Mouse (Mus musculus) testis, adult 2 months (tissue): ENCODE results near the gene Srgap1. TPM values are rescaled to one million over a fixed set of nuclear protein-coding genes. Genes with fewer than 3 reads are reported as not detected.

Experiments used
- H3K27ac ChIP-seq: fragments of 200-500 bp; 2 replicates; pipeline ENCODE4 v1.5.1; 2012; ENCODE audit warnings: low read depth, low read length; ENCODE audit not compliant: control insufficient read depth, insufficient read depth
- H3K27me3 ChIP-seq: fragments of 200-500 bp; 2 replicates; pipeline ENCODE4 v1.6.1; 2012; ENCODE audit warnings: mild to moderate bottlenecking, low read length, moderate library complexity; ENCODE audit not compliant: control insufficient read depth, insufficient read depth
- H3K36me3 ChIP-seq: fragments of 200-500 bp; 2 replicates; pipeline ENCODE4 v1.6.1; 2012; ENCODE audit warnings: mild to moderate bottlenecking, low read length; ENCODE audit not compliant: control insufficient read depth, insufficient read depth
- H3K4me1 ChIP-seq: fragments of 200-500 bp; 2 replicates; pipeline ENCODE4 v1.6.1; 2012; ENCODE audit warnings: low read length; ENCODE audit not compliant: control insufficient read depth, insufficient read depth
- H3K4me3 ChIP-seq: fragments of 200-500 bp; 2 replicates; pipeline ENCODE4 v1.5.1; 2012; ENCODE audit warnings: low read depth, mild to moderate bottlenecking, low read length, moderate library complexity, mixed read lengths; ENCODE audit not compliant: control insufficient read depth
- CTCF ChIP-seq: fragments of 200-500 bp; IDR thresholded peaks from 2 replicates; pipeline ENCODE4 v1.5.1; 2012; ENCODE audit warnings: low read depth, mild to moderate bottlenecking, inconsistent platforms, low read length, moderate library complexity; ENCODE audit not compliant: control insufficient read depth, insufficient read depth, insufficient replicate concordance
- POLR2A ChIP-seq: fragments of 200-500 bp; IDR thresholded peaks from 2 replicates; pipeline ENCODE4 v1.6.1; 2012; ENCODE audit warnings: low read depth, mild to moderate bottlenecking, inconsistent platforms, low read length, moderate library complexity; ENCODE audit not compliant: control insufficient read depth
- polyA plus RNA-seq: library from polyadenylated mRNA; depleted of rRNA; stranded (reverse); fragments of >200 nt; gene quantifications from 2 replicates; pipeline ENCODE4 v1.2.3, GENCODE M21; 2012

Gene Srgap1
- polyA plus RNA-seq, 1 experiment = 31.9 TPM

GRCm38 (mm10) chr10:121902651-121903050, 144.5 kb downstream of the Srgap1 start:
- H3K4me1 ChIP-seq = peaks cover 2% of the 10 kb centered on the region; the same call in 1 of the 2 replicates
- TF ChIP-seq CTCF = no peak
- TF ChIP-seq POLR2A = no peak
- H3K4me3 ChIP-seq = no peak overlapping the region
- H3K36me3 ChIP-seq = no peaks in the 10 kb centered on the region
- H3K27me3 ChIP-seq = no peaks in the 10 kb centered on the region
- no peak overlapping the region for H3K27ac ChIP-seq

GRCm38 (mm10) chr10:121900772-121901171, 146.3 kb downstream of the Srgap1 start:
- no peak for TF ChIP-seq POLR2A
- no peak for TF ChIP-seq CTCF
- Histone ChIP-seq H3K27me3 (no peaks in the 10 kb centered on the region), H3K27ac (no peak overlapping the region), H3K4me1 (peaks cover 2% of the 10 kb centered on the region; the same call in 1 of the 2 replicates), H3K4me3 (no peak overlapping the region), H3K36me3 (no peaks in the 10 kb centered on the region)

GRCm38 (mm10) chr10:121899706-121900105, 147.4 kb downstream of the Srgap1 start:
- Histone ChIP-seq H3K4me3 (no peak overlapping the region), H3K4me1 (peaks cover 2% of the 10 kb centered on the region; the same call in 1 of the 2 replicates), H3K36me3 (no peaks in the 10 kb centered on the region), H3K27me3 (no peaks in the 10 kb centered on the region), H3K27ac (no peak overlapping the region)
- TF ChIP-seq POLR2A (no peak), CTCF (no peak)

- no peak overlapping the region for H3K27ac ChIP-seq
- TF ChIP-seq POLR2A = no peak
- no peak for TF ChIP-seq CTCF
- H3K4me1 ChIP-seq = peaks cover 2% of the 10 kb centered on the region; the same call in 1 of the 2 replicates
- no peaks in the 10 kb centered on the region for H3K36me3 ChIP-seq
- H3K4me3 ChIP-seq = no peak overlapping the region
- no peaks in the 10 kb centered on the region for H3K27me3 ChIP-seq
These were observed 149.2 kb downstream of the Srgap1 start for GRCm38 (mm10) chr10:121897835-121898370.

GRCm38 (mm10) chr10:121891390-121892067, 155.6 kb downstream of the Srgap1 start:
- Histone ChIP-seq H3K36me3 (no peaks in the 10 kb centered on the region), H3K27ac (no peak overlapping the region)
- TF ChIP-seq POLR2A (no peak), CTCF (no peak)

GRCm38 (mm10) chr10:121890061-121890460, 157.1 kb downstream of the Srgap1 start:
- Histone ChIP-seq H3K27me3 (no peaks in the 10 kb centered on the region), H3K4me1 (no peaks in the 10 kb centered on the region), H3K4me3 (no peak overlapping the region), H3K36me3 (no peaks in the 10 kb centered on the region), H3K27ac (no peak overlapping the region)
- no peak for TF ChIP-seq POLR2A
- no peak for TF ChIP-seq CTCF

More at GRCm38 (mm10) chr10:121891390-121892067, 155.6 kb downstream of the Srgap1 start:
- Histone ChIP-seq H3K4me3 (no peak overlapping the region), H3K4me1 (no peaks in the 10 kb centered on the region), H3K27me3 (no peaks in the 10 kb centered on the region)

GRCm38 (mm10) chr10:121886805-121887204, 160.3 kb downstream of the Srgap1 start:
- no peaks in the 10 kb centered on the region for H3K36me3 ChIP-seq
- H3K27me3 ChIP-seq = no peaks in the 10 kb centered on the region
- no peak overlapping the region for H3K4me3 ChIP-seq
- H3K4me1 ChIP-seq = no peaks in the 10 kb centered on the region
- TF ChIP-seq CTCF = no peak
- H3K27ac ChIP-seq = no peak overlapping the region

- Histone ChIP-seq H3K27me3 (no peaks in the 10 kb centered on the region), H3K27ac (no peak overlapping the region), H3K36me3 (no peaks in the 10 kb centered on the region), H3K4me3 (no peak overlapping the region), H3K4me1 (no peaks in the 10 kb centered on the region)
- no peak for TF ChIP-seq CTCF
- no peak for TF ChIP-seq POLR2A
These were observed 161.4 kb downstream of the Srgap1 start for GRCm38 (mm10) chr10:121885512-121886218.
